Mouse (Mus musculus) cortical plate, adult 2 months (tissue): ENCODE measurements around the gene Dad1. TPM values are rescaled to one million over a fixed set of nuclear protein-coding genes. Genes with fewer than 3 reads are reported as not detected.
A peak's percentile ranks its signal among the peaks of the same experiment; 100 is the strongest.

Source experiments
- H3K27ac ChIP-seq: fragments of 200-500 bp; 2 replicates; pipeline ENCODE4 v1.5.1; 2012; ENCODE audit warnings: low read length, control low read depth, inconsistent platforms; ENCODE audit not compliant: insufficient read depth
- H3K4me1 ChIP-seq: fragments of 200-500 bp; 2 replicates; pipeline ENCODE4 v1.6.1; 2011; ENCODE audit warnings: low read length; ENCODE audit not compliant: control insufficient read depth, insufficient read depth
- H3K4me3 ChIP-seq: fragments of 200-500 bp; 2 replicates; pipeline ENCODE4 v1.5.1; 2011; ENCODE audit warnings: mild to moderate bottlenecking, low read length, control low read depth; ENCODE audit not compliant: insufficient read depth
- CTCF ChIP-seq: fragments of 200-500 bp; IDR thresholded peaks from 2 replicates; pipeline ENCODE4 v1.5.1; 2011; ENCODE audit warnings: mild to moderate bottlenecking, control low read depth, low read length; ENCODE audit not compliant: insufficient read depth; ENCODE audit errors: extremely low read depth
- POLR2A ChIP-seq: fragments of 200-500 bp; IDR thresholded peaks from 2 replicates; pipeline ENCODE4 v1.6.1; 2011; ENCODE audit warnings: mild to moderate bottlenecking, low read length, control low read depth; ENCODE audit not compliant: insufficient read depth; ENCODE audit errors: extremely low read depth
- polyA plus RNA-seq: library from polyadenylated mRNA; depleted of rRNA; stranded (reverse); fragments of >200 nt; gene quantifications from 2 replicates; pipeline ENCODE4 v1.2.3, GENCODE M21; 2012

Gene Dad1
- polyA plus RNA-seq, 1 experiment = 267 TPM

DNA sequence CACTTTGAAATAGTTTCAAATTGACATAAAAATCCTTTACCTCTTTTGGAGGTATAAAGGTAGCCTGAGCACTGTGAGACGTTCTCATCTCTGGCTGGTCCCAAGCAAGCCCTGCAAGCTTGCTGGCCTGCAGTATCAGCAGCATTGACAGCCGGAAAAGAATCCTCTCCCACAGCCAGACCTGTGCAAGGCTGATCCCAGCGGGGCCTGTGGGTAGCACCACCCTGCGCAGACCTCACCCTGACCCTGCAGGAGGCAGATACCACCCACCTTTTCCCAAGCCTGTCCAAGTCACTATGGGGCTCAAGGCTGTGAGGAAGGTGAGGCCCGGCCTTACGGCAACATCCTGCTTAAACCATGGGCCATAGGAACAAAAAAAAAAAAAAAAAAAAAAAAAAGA lies 12.0 kb upstream of the Dad1 start:
- Histone ChIP-seq H3K4me3 (no peak overlapping the region), H3K4me1 (no peaks in the 10 kb centered on the region), H3K27ac (no peak overlapping the region)
- TF ChIP-seq POLR2A (no peak), CTCF (no peak)

GRCm38 (mm10) chr14:54265093-54265492 lies 11.2 kb upstream of the Dad1 start:
- Histone ChIP-seq H3K4me1 (no peaks in the 10 kb centered on the region), H3K4me3 (no peak overlapping the region), H3K27ac (no peak overlapping the region)
- TF ChIP-seq POLR2A = no peak
- no peak for TF ChIP-seq CTCF

DNA sequence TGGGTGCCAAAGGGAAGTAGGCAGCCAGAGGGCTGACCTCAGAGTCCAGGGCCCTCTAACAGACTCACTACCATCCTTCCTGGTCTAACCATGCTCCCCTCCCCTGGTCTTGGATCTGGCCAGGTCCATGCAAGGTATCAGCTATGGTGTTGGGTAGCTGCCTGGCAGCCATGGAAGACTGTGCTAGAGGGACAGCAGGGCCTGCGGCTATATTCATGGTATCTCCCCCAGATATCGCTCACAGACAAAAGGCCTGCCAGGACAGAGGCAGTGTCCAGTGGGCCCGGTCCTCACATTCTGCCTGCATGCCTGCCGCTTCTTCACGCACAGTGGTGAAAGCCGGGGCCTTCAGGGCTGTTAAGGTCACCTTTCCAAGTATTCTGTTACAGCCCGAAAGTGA lies 10.3 kb upstream of the Dad1 start:
- TF ChIP-seq POLR2A = no peak
- no peak for TF ChIP-seq CTCF

DNA sequence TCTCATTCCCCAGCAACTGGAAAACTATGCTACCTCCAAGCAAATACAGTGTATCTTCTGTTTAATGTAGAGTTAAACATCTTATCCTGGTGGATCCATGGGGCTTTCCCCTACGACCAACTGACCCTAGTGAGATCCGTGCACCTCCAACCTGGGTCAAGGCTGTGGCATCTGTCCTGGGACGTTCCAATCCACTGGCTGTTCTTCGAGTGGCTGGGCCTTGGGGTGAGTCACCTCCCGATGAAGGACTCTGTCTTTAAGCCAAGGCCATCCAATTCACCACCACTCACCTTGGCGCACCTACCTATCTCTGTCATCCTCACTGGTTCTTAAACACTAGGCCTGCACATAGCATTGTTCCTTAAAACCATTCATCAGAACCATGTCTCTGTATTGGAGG lies 9.2 kb upstream of the Dad1 start:
- Histone ChIP-seq H3K4me3 (no peak overlapping the region), H3K4me1 (no peaks in the 10 kb centered on the region), H3K27ac (no peak overlapping the region)
- no peak for TF ChIP-seq CTCF
- TF ChIP-seq POLR2A = no peak

More for the DNA sequence above, 10.3 kb upstream of the Dad1 start:
- no peak overlapping the region for H3K27ac ChIP-seq
- no peak overlapping the region for H3K4me3 ChIP-seq
- no peaks in the 10 kb centered on the region for H3K4me1 ChIP-seq

DNA sequence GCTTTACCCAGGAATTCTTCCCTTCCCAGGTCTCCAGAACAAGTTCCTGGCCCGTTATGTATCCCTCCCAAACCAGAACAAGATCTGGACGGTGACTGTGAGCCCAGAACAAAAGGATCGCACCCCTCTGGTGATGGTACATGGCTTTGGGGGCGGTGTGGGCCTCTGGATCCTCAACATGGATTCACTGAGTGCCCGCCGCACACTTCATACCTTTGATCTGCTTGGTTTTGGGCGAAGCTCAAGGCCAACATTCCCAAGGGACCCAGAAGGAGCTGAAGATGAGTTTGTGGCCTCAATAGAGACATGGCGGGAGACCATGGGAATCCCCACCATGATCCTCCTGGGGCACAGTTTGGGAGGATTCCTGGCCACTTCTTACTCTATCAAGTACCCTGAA lies 8.7 kb upstream of the Dad1 start:
- no peak overlapping the region for H3K27ac ChIP-seq
- H3K4me3 ChIP-seq = no peak overlapping the region
- no peaks in the 10 kb centered on the region for H3K4me1 ChIP-seq
- TF ChIP-seq POLR2A (no peak), CTCF (no peak)

GRCm38 (mm10) chr14:54261386-54261785 lies 7.5 kb upstream of the Dad1 start:
- TF ChIP-seq CTCF = no peak
- TF ChIP-seq POLR2A = no peak
- no peak overlapping the region for H3K4me3 ChIP-seq
- no peaks in the 10 kb centered on the region for H3K4me1 ChIP-seq
- H3K27ac ChIP-seq = no peak overlapping the region

- H3K27ac ChIP-seq = no peak overlapping the region
- H3K4me3 ChIP-seq = no peak overlapping the region
- no peak for TF ChIP-seq POLR2A
- no peak for TF ChIP-seq CTCF
- no peaks in the 10 kb centered on the region for H3K4me1 ChIP-seq
Measured at GRCm38 (mm10) chr14:54260196-54260595, 6.3 kb upstream of the Dad1 start.

GRCm38 (mm10) chr14:54259722-54260085 lies 5.8 kb upstream of the Dad1 start:
- Histone ChIP-seq H3K4me3 (peak overlapping the region; percentile 70), H3K27ac (no peak overlapping the region), H3K4me1 (no peaks in the 10 kb centered on the region)
- TF ChIP-seq POLR2A = no peak

DNA sequence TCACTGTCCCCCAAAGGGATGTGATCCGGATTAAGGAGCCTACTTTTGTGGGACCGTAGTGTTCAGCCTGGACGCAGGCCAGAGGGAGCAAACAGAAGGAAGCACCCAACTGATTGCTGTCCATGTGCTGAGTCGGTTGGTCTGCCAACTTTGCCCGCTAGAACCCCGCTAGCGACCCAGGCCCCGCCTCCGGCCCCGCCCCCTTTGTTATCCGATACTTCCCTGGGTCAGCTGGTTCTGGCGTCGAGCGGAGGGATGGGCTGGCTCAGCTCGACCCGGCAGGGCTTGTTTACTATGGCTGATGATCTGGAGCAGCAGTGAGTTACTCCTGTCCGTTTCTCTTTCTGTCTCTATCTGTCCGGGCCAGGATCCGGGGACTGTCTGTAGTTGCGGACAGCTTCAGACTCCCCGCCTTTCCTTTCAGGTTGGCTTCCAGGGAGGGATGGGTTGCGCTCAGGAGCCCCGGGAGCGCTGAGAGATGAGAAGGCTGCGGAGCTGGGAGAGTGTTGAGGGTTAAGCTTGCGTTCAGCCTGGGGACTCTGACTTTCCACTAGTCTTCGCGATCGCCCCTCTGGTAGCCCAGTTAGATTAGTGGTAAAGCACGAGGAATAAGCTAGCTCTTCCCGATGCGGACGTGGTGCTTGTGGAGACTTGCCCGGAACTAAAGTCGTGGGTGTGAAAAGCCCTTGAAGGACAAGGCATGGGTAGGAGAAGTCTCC lies 5.3 kb upstream of the Dad1 start:
- Histone ChIP-seq H3K4me3 (peak overlapping the region; percentile 70), H3K4me1 (no peaks in the 10 kb centered on the region), H3K27ac (peak overlapping the region; percentile 11; the same call in 1 of the 2 replicates)
- TF ChIP-seq POLR2A (peak; percentile 64), CTCF (no peak)

DNA sequence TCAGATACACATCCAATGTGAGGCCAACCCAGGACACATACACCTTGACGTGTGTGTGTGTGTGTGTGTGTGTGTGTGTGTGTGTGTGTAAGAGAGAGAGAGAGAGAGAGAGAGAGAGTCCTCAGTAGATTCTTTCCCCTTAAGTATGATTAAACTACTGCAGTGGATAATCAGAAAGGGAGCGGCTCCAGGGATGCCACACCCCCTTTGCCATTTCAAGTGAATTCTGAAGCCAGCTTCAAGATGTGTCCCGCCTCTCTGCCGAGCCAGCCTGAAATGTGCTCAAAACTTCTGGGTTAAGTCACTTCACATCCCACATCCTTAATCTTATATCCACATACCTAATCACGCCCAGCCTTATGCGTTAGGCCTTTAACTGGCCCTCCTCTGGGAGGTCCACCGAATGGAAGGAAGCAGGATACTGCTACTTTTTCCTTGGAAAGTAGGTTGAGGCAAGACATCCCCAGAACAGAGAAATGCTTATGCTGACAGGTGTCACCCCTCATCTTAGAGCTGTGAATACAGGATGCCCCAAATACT lies 4.3 kb upstream of the Dad1 start:
- no peak overlapping the region for H3K4me3 ChIP-seq
- TF ChIP-seq CTCF (no peak), POLR2A (no peak)

DNA sequence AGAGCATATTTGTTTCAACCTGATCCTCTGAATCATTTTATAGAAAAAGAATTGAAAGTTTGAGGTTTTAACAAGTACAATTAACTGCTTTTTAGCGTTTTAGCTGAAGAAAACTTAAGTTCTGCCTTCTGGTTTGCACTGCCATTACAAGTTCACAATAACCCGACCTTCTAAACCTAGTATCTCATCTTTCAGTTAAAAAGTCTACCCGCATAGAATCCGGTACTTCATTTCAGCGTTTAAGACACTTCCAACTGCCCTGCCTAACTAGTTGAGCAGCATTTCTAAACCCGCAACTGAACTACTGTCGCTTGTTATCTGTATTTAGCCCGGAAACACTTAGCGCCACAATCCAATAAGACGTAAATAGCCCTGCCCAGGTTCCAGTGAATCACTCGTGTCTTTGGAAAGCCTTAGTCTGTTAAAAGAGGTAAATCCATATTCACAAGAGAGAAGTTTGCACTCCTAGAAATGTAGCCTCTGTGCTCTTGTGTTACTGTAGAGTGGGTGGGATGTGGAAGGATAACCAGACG lies 832 bp upstream of the Dad1 start:
- no peak for TF ChIP-seq CTCF
- TF ChIP-seq POLR2A = no peak
- Histone ChIP-seq H3K4me3 (peak overlapping the region; percentile 61; the same call in 1 of the 2 replicates), H3K27ac (no peak overlapping the region), H3K4me1 (peaks cover 7% of the 10 kb centered on the region; the same call in 1 of the 2 replicates)

More for the DNA sequence above, 4.3 kb upstream of the Dad1 start:
- Histone ChIP-seq H3K4me1 (no peaks in the 10 kb centered on the region), H3K27ac (no peak overlapping the region)
